Comparison of ENCODE assay signal across 8 mouse cellular contexts in genomic region chr4:144404456-144405086, GRCm38 (mm10). TPM values are rescaled to one million over a fixed set of nuclear protein-coding genes. Genes with fewer than 3 reads are reported as not detected.
DNase-seq lines count a peak whose midpoint lies in the region; ATAC-seq and TF ChIP-seq lines count a peak whose summit lies in the region.

No protein-coding gene starts in this region.

- ATAC-seq in heart, embryonic 16.5 days (replicated peaks; ENCODE audit: extremely low read depth, insufficient read depth, low FRiP score): peak; percentile 89

- H3K4me2 ChIP-seq in heart, embryonic 16.5 days (ENCODE audit: low read depth, low read length): peak overlapping the region; percentile 62

- H3K27me3 ChIP-seq in heart, embryonic 16.5 days (ENCODE audit: control insufficient read depth, insufficient read depth, low read length): no peaks in the 10 kb centered on the region
- H3K27me3 ChIP-seq in testis, adult 2 months (ENCODE audit: control insufficient read depth, insufficient read depth, low read length): no peaks in the 10 kb centered on the region

- no peaks in the 10 kb centered on the region for H3K4me1 ChIP-seq in heart, embryonic 16.5 days (ENCODE audit: control insufficient read depth, insufficient read depth, low read length)
- peaks cover 7% of the 10 kb centered on the region for H3K4me1 ChIP-seq in testis, adult 2 months (ENCODE audit: control insufficient read depth, insufficient read depth, low read length)

- no peak for TF ChIP-seq CTCF in testis, adult 2 months (IDR thresholded peaks at IDR 0.05; ENCODE audit: control insufficient read depth, insufficient read depth, insufficient replicate concordance, low read depth, low read length)

- H3K9ac ChIP-seq in heart, embryonic 16.5 days (ENCODE audit: low read length): peak overlapping the region; percentile 65

- 0 out of 2 replicates have a peak, but pooled peaks have one; percentile 16 for TF ChIP-seq POLR2A in testis, adult 2 months (IDR thresholded peaks at IDR 0.05; ENCODE audit: control insufficient read depth, low read depth, low read length)

- peak; percentile 24 for DNase-seq in ovary, adult 18-20 months (ENCODE audit: low spot score)
- DNase-seq in ovary, postnatal 10 days (ENCODE audit: low spot score): no peak
- peak; percentile 60 for DNase-seq in kidney, postnatal 10 days
- peak; percentile 51 for DNase-seq in lung, postnatal 36 days
- DNase-seq in frontal cortex, postnatal 25 days (ENCODE audit: low spot score in 2 of 2): no peak
- no peak for DNase-seq in natural killer cell, adult 2 months (ENCODE audit: low spot score in 2 of 2)

- peak overlapping the region; percentile 47 for H3K4me3 ChIP-seq in heart, embryonic 16.5 days (ENCODE audit: low read length)
- peak overlapping the region; percentile 74 for H3K4me3 ChIP-seq in testis, adult 2 months (ENCODE audit: control insufficient read depth, low read depth, low read length)

- peak overlapping the region; percentile 27; the same call in 1 of the 2 replicates for H3K27ac ChIP-seq in heart, embryonic 16.5 days (ENCODE audit: low read length)
- H3K27ac ChIP-seq in testis, adult 2 months (ENCODE audit: control insufficient read depth, insufficient read depth, low read depth, low read length): no peak overlapping the region

- H3K36me3 ChIP-seq in heart, embryonic 16.5 days (ENCODE audit: control insufficient read depth, insufficient read depth): no peaks in the 10 kb centered on the region
- no peaks in the 10 kb centered on the region for H3K36me3 ChIP-seq in testis, adult 2 months (ENCODE audit: control insufficient read depth, insufficient read depth, low read length)

- 4% methylated on average over 17 of the region's 17 CpGs for WGBS in heart, embryonic 16.5 days

- no peaks in the 10 kb centered on the region for H3K9me3 ChIP-seq in heart, embryonic 16.5 days (replicated peaks; ENCODE audit: control insufficient read depth, low read length)

RNA-seq across cellular contexts. Expression of gene Pramef12, which starts 3.7 kb away (rescaled TPM):
- polyA plus RNA-seq in heart, embryonic 16.5 days (2015; fragmentation: Nextera tagmentation; extraction: Ambion mirVana): 0.05 TPM in 1 of 2 replicates, not detected in the other
- 2.2 and 2.8 TPM in 2 replicates for polyA plus RNA-seq in testis, adult 2 months (2012; rRNA removed)

RNA-seq across cellular contexts. Expression of gene Pramef20, which starts 26.8 kb away (rescaled TPM):
- polyA plus RNA-seq in heart, embryonic 16.5 days (2015; fragmentation: Nextera tagmentation; extraction: Ambion mirVana): not detected in 2 replicates
- polyA plus RNA-seq in testis, adult 2 months (2012; rRNA removed): not detected in 2 replicates

RNA-seq across cellular contexts. Expression of gene 1700012P22Rik, which starts 34.0 kb away (rescaled TPM):
- not detected in 2 replicates for polyA plus RNA-seq in heart, embryonic 16.5 days (2015; fragmentation: Nextera tagmentation; extraction: Ambion mirVana)
- polyA plus RNA-seq in testis, adult 2 months (2012; rRNA removed): 111 and 131 TPM in 2 replicates

RNA-seq across cellular contexts. Expression of gene Gm13119, which starts 46.8 kb away (rescaled TPM):
- polyA plus RNA-seq in heart, embryonic 16.5 days (2015; fragmentation: Nextera tagmentation; extraction: Ambion mirVana): not detected in 2 replicates
- polyA plus RNA-seq in testis, adult 2 months (2012; rRNA removed): not detected in 2 replicates

RNA-seq across cellular contexts. Expression of gene Gm9944, which starts 48.5 kb away (rescaled TPM):
- not detected in 2 replicates for polyA plus RNA-seq in heart, embryonic 16.5 days (2015; fragmentation: Nextera tagmentation; extraction: Ambion mirVana)
- polyA plus RNA-seq in testis, adult 2 months (2012; rRNA removed): not detected in 2 replicates

Comparison
In these comparisons a context has a peak if more than half of its experiments do, and no peak if none do; other contexts are left out.
1. DNase-seq: peak in ovary, adult 18-20 months (single experiment), kidney, postnatal 10 days (single experiment) and lung, postnatal 36 days (single experiment); none in ovary, postnatal 10 days (single experiment), frontal cortex, postnatal 25 days (0 of 2) and natural killer cell, adult 2 months (0 of 2).
2. RNA of gene 1700012P22Rik, which starts 34.0 kb away (polyA plus RNA-seq): 111 to 131 TPM in testis, adult 2 months; not detected in heart, embryonic 16.5 days; every median in the first group is over 100 times any median in the second.